Mouse (Mus musculus): ENCODE measurements around the gene C2.
"Not testable (repeated sequence)": the region's sequence is repeated elsewhere in the genome, so short reads cannot be mapped to it uniquely, and the experiment has no call there.

C2 gene

GRCm38 (mm10) chr17:34830776-34831175, 67.3 kb downstream of the C2 start:
- DNase-seq: not testable (repeated sequence)

- DNase-seq: no peak
Observed at GRCm38 (mm10) chr17:34814818-34815370, 83.2 kb downstream of the C2 start.

GRCm38 (mm10) chr17:34813747-34814146, 84.3 kb downstream of the C2 start:
- DNase-seq: peak; percentile 61 to 69
